Mouse (Mus musculus): ENCODE measurements at regions not wholly inside any gene's neighbourhood (a gene's known extent, or its start where the extent isn't known, plus 50 kb on each side); places are given as distances from the start of the nearest gene placed in this dataset.

DNA sequence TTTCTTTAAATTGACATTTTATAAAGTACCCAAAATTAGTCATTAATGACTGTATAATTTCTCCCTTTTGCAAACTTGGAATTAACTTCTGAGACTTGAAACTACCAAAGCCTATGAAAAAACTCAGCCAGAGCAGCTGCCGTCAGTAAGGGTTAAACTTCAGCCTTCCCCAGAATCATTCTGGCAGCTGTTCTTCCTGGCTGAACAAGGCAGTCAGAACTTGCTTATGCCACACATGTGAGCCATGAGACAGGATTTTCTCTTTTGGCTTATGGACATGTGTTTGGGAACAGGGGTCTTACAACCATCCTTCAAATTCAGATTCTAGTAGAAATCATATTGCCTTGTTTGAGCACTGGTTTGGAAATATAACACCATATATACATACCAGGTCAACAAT, 422.4 kb upstream of the Fat1 start:
- no peak for DNase-seq

DNA sequence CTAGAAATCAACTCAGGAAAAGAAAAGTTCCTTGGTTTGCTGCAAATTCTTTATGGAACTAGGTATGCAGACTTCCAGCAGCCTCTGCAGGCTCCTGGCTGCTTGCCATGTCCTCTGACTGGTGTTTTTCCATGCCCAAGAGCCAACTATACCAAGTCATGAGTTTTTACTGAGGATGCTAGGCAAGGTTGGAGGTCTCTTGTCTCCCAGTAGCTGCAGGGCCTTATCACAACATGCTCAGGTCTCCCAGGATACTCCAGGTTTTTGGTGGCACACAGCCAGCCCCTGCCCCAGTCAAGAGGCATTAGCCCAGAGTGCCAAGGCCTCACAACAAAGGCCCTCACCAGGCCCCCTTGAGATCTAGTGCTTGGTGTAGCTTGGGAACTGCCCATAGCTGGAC, 409.3 kb upstream of the Fat1 start:
- DNase-seq, result peak; percentile 2

DNA sequence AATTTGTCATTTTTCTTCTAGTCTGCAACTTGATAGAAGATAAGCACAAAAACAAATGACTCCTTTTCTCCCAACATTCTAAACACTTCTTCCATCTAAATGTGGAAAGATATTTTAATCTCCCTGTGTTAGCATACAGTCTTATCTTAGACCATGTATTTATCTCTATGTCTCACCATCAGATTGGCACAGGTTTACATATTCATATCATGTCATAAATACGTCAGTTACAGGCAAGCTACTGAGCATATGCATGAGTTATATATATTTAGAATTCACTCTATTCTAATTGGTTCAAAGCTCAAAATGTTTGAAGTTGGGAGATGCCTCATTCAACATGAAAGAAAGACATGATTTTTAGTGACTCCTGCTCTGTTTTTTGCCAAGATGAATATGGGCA, 405.6 kb upstream of the Fat1 start:
- DNase-seq, result no peak

DNA sequence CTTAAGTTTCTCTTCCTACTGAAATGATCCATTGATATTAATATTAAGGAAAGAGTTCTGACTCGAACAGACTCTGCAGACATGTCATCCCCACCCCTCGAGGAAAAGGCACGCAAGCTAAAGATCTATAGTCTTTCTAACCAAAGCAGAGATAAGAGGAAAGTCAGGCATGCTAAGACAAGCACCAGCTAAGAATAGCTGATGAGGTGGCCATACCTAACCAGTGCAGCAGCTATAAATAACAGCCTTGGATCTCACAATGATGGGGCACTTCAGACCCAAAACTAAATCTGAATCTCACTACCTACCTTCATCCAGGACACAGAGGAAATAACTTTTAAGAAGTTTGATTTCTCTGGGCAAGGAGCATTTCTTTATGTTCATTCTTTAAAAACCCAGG, 386.4 kb upstream of the Fat1 start:
- no peak for DNase-seq

DNA sequence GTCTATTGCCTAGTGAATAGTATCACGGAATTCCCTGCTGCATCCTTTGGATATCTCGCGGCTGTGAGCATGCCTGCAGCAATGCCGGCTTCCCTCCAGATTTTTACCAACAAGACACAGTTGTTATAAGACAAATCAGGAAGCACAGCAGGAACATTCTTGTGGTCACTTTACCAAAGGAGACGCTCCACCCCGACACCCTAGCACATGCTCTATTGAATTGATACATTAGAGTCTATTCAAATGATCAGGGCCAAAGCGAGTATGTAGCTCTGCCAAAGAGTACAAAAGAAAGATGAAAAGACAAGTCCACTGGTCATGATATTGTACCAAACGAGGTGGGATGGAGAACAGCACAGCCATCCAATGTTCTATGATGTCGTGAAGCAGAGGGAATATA, 376.1 kb upstream of the Fat1 start:
- no peak for DNase-seq

DNA sequence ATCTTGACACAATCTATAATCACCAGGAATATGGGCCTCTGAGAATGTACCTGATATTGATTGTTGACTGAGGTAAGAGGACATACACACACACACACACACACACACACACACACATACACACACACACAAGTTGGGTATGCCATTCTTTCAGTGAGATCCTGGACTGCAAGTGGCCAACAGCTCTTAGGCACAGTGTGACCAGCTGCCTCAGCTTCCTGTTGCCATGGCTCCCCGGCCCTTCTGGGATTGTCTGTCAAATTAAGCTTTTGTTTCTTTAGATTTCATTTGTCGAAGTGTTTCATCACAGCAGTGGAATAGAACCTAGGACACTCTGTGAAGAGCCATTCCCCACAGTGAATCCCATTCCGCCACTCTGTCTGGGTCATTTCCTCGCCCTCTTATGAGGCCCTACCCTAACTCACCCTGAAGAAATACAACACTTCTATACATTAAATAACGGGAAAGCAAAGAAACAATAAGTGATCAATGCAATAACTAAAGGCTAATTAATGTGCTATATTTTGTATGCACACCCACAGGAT, 358.9 kb upstream of the Fat1 start:
- DNase-seq, result no peak

DNA sequence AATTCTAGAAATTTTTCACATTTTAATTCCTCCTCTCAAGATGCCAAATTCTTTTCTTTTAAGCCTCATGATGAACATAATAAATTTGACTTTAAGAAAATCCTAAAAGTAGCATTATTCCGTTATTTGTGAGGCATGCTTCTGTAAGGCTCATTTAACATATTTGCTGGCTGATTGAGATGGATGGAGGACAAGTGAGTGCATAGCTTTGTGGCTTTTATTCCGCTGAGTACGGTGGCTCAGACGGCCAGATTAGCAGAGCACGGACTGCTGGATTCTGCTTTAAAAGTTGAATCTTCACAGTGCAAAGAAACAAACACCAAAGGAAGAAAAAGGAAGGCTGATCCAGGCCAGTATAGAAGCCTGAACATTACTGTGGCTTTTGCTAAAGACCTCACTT, 358.3 kb upstream of the Fat1 start:
- no peak for DNase-seq

Small RNA genes in the stretch of these regions (microRNA-seq; reads per million reads assigned to microRNA genes)
- gene Gm26241, result 0 reads per million in 2 experiments
